ENCODE assay signal across 8 mouse cellular contexts in the genomic region with DNA sequence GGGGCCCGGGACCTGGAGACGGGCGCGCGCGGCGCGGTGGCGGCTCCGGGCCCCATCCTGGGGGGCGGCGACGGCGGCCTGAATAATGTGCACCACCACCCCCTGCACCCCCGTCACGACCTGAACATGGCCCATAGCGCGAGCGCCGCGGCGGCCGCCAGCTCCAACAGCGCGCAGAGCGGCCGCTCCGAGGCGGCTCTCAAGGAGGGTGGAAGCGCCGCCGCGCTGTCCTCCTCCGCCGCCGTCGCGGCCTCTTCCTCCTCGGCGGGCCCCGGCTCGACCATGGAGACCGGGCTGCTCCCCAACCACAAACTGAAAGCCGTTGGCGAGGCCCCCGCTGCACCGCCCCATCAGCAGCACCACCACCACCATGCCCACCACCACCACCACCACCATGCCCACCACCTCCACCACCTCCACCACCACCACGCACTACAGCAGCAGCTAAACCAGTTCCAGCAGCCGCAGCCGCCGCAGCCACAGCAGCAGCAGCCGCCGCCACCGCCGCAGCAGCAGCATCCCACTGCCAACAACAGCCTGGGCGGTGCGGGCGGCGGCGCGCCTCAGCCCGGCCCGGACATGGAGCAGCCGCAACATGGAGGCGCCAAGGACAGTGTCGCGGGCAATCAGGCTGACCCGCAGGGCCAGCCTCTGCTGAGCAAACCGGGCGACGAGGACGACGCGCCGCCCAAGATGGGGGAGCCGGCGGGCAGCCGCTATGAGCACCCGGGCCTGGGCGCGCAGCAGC. TPM values are rescaled to one million over a fixed set of nuclear protein-coding genes. Genes with fewer than 3 reads are reported as not detected.
DNase-seq lines count a peak whose midpoint lies in the region; ATAC-seq and TF ChIP-seq lines count a peak whose summit lies in the region.

No protein-coding gene starts in this region.

- no peaks in the 10 kb centered on the region for H3K9me3 ChIP-seq in heart, embryonic 13.5 days
- H3K9me3 ChIP-seq in kidney, postnatal 0 days (replicated peaks; ENCODE audit: low read length) = no peaks in the 10 kb centered on the region
- H3K9me3 ChIP-seq in liver, postnatal 0 days (ENCODE audit: low read length) = no peaks in the 10 kb centered on the region
- no peaks in the 10 kb centered on the region for H3K9me3 ChIP-seq in neural tube, embryonic 13.5 days

- peak overlapping the region; percentile 99 for H3K27ac ChIP-seq in heart, embryonic 13.5 days (replicated peaks)
- peak overlapping the region; percentile 100 for H3K27ac ChIP-seq in kidney, postnatal 0 days
- H3K27ac ChIP-seq in liver, postnatal 0 days (ENCODE audit: low read depth) = peak overlapping the region; percentile 98
- H3K27ac ChIP-seq in neural tube, embryonic 13.5 days (replicated peaks) = peak overlapping the region; percentile 100

- DNase-seq in CD8-positive naive resting alpha-beta T cell, adult 2 months (ENCODE audit: low read depth in 2 of 2, low spot score in 2 of 2) = peak; percentile 64
- DNase-seq in brain, adult 2 months (ENCODE audit: low read depth, low spot score) = peak; percentile 78
- peak; percentile 67 for DNase-seq in kidney, postnatal 0 days (ENCODE audit: low spot score)
- DNase-seq in liver, postnatal 0 days = peak; percentile 74
- peak; percentile 71 for DNase-seq in testis, postnatal 14 days (ENCODE audit: low spot score)

- peaks cover 32% of the 10 kb centered on the region for H3K4me1 ChIP-seq in heart, embryonic 13.5 days
- H3K4me1 ChIP-seq in kidney, postnatal 0 days (replicated peaks; ENCODE audit: insufficient read depth, low read length) = peaks cover 3% of the 10 kb centered on the region; the same call in 1 of the 2 replicates
- H3K4me1 ChIP-seq in liver, postnatal 0 days (ENCODE audit: insufficient read depth) = peaks cover 8% of the 10 kb centered on the region
- peaks cover 46% of the 10 kb centered on the region for H3K4me1 ChIP-seq in neural tube, embryonic 13.5 days (replicated peaks)

- H3K36me3 ChIP-seq in heart, embryonic 13.5 days = no peaks in the 10 kb centered on the region
- no peaks in the 10 kb centered on the region for H3K36me3 ChIP-seq in kidney, postnatal 0 days (ENCODE audit: insufficient read depth, low read length)
- no peaks in the 10 kb centered on the region for H3K36me3 ChIP-seq in liver, postnatal 0 days (replicated peaks; ENCODE audit: insufficient read depth, low read length)
- H3K36me3 ChIP-seq in neural tube, embryonic 13.5 days = no peaks in the 10 kb centered on the region

- no peaks in the 10 kb centered on the region for H3K27me3 ChIP-seq in heart, embryonic 13.5 days (replicated peaks)
- no peaks in the 10 kb centered on the region for H3K27me3 ChIP-seq in kidney, postnatal 0 days (ENCODE audit: insufficient read depth, low read length)
- H3K27me3 ChIP-seq in liver, postnatal 0 days (ENCODE audit: insufficient read depth, low read length) = no peaks in the 10 kb centered on the region
- H3K27me3 ChIP-seq in neural tube, embryonic 13.5 days = no peaks in the 10 kb centered on the region

- H3K4me2 ChIP-seq in heart, embryonic 13.5 days = peak overlapping the region; percentile 85
- H3K4me2 ChIP-seq in kidney, postnatal 0 days (ENCODE audit: low read length) = peak overlapping the region; percentile 68
- peak overlapping the region; percentile 78 for H3K4me2 ChIP-seq in liver, postnatal 0 days (ENCODE audit: low read depth, low read length)
- H3K4me2 ChIP-seq in neural tube, embryonic 13.5 days = peak overlapping the region; percentile 69

- WGBS in heart, embryonic 13.5 days = under 1% methylated on average over 59 of the region's 81 CpGs
- WGBS in kidney, postnatal 0 days = 0% methylated on average over 55 of the region's 81 CpGs
- WGBS in liver, postnatal 0 days (ENCODE audit: insufficient replicate concordance) = 2% methylated on average over 44 of the region's 81 CpGs
- 0% methylated on average over 70 of the region's 81 CpGs for WGBS in neural tube, embryonic 13.5 days

- peak overlapping the region; percentile 92 for H3K4me3 ChIP-seq in heart, embryonic 13.5 days
- H3K4me3 ChIP-seq in kidney, postnatal 0 days (replicated peaks; ENCODE audit: low read depth, low read length) = peak overlapping the region; percentile 92
- peak overlapping the region; percentile 98 for H3K4me3 ChIP-seq in liver, postnatal 0 days (ENCODE audit: low read depth, low read length)
- peak overlapping the region; percentile 98 for H3K4me3 ChIP-seq in neural tube, embryonic 13.5 days

- peak overlapping the region; percentile 99 for H3K9ac ChIP-seq in heart, embryonic 13.5 days
- H3K9ac ChIP-seq in kidney, postnatal 0 days (ENCODE audit: low read depth, low read length) = peak overlapping the region; percentile 95
- H3K9ac ChIP-seq in liver, postnatal 0 days (replicated peaks) = peak overlapping the region; percentile 98
- peak overlapping the region; percentile 100 for H3K9ac ChIP-seq in neural tube, embryonic 13.5 days

- no peak for TF ChIP-seq CTCF in kidney, postnatal 0 days (IDR thresholded peaks at IDR 0.05; ENCODE audit: low read depth)
- TF ChIP-seq CTCF in liver, postnatal 0 days (IDR thresholded peaks at IDR 0.05; ENCODE audit: low read depth) = no peak

- TF ChIP-seq EP300 in liver, postnatal 0 days (IDR thresholded peaks at IDR 0.05; ENCODE audit: low read depth) = no peak

- peak; percentile 50 for ATAC-seq in erythroblast, adult 5-6 weeks (replicated peaks; ENCODE audit: low FRiP score, poor library complexity, severe bottlenecking)
- ATAC-seq in heart, embryonic 13.5 days (ENCODE audit: extremely low read depth, insufficient number of reproducible peaks, low FRiP score, low TSS enrichment) = peak; percentile 58; the same call in 1 of the 2 replicates
- ATAC-seq in kidney, postnatal 0 days (replicated peaks; ENCODE audit: low FRiP score, low read depth) = peak; percentile 71
- peak; percentile 55 for ATAC-seq in liver, postnatal 0 days
- ATAC-seq in neural tube, embryonic 13.5 days (ENCODE audit: low read depth) = peak; percentile 52

RNA-seq across cellular contexts. Expression of a gene that starts 0.9 kb away (rescaled TPM):
- 6.9 and 8.1 TPM in 2 replicates for total RNA-seq in erythroblast, adult 5-6 weeks (2015; ENCODE audit: low replicate concordance)
- total RNA-seq in erythroblast, adult 5-6 weeks (2017; ENCODE audit: low replicate concordance) = 5.0 and 6.1 TPM in 2 replicates
- 5.0 and 5.2 TPM in 2 replicates for polyA plus RNA-seq in heart, embryonic 13.5 days (2015; fragmentation: Nextera tagmentation; extraction: Ambion mirVana)
- polyA plus RNA-seq in kidney, postnatal 0 days (2015; fragmentation: Nextera tagmentation; extraction: Ambion mirVana) = 9.2 and 10.1 TPM in 2 replicates
- 1.9 and 2.2 TPM in 2 replicates for polyA plus RNA-seq in liver, postnatal 0 days (2015; fragmentation: Nextera tagmentation; extraction: Ambion mirVana)
- 14.1 and 14.4 TPM in 2 replicates for polyA plus RNA-seq in neural tube, embryonic 13.5 days (2015; fragmentation: Nextera tagmentation; extraction: Ambion mirVana)

Comparison
In these comparisons a context has a peak if more than half of its experiments do, and no peak if none do; other contexts are left out.
1. Peak in every context shown above with its lines: DNase-seq, ATAC-seq, H3K4me3 ChIP-seq and H3K27ac ChIP-seq.